Mouse (Mus musculus) forebrain, embryonic 16.5 days (tissue): ENCODE data around the gene Zkscan16. TPM values are rescaled to one million over a fixed set of nuclear protein-coding genes. Genes with fewer than 3 reads are reported as not detected.

Experiments used
- ATAC-seq: fragments of 200-750 bp; cut with Nextera tagmentation; 2 replicates; pipeline ENCODE4 v1.8.0; 2017; ENCODE audit warnings: mild to moderate bottlenecking, moderate library complexity
- H3K27ac ChIP-seq: fragments of 300-500 bp; sonication (generic); 2 replicates; pipeline ENCODE4 v1.5.1; 2014; ENCODE audit warnings: low read length, control low read depth
- H3K27me3 ChIP-seq: fragments of 300-500 bp; sonication (generic); replicated peaks from 2 replicates; pipeline ENCODE4 v1.6.1; 2014; ENCODE audit warnings: low read length; ENCODE audit not compliant: control insufficient read depth, insufficient read depth
- H3K36me3 ChIP-seq: fragments of 300-500 bp; sonication (generic); 2 replicates; pipeline ENCODE4 v1.6.1; 2014; ENCODE audit not compliant: control insufficient read depth, insufficient read depth
- H3K4me1 ChIP-seq: fragments of 300-500 bp; sonication (generic); replicated peaks from 2 replicates; pipeline ENCODE4 v1.6.1; 2014; ENCODE audit warnings: low read length; ENCODE audit not compliant: control insufficient read depth, insufficient read depth
- H3K4me2 ChIP-seq: fragments of 300-500 bp; sonication (generic); 2 replicates; pipeline ENCODE4 v1.6.1; 2014; ENCODE audit warnings: mild to moderate bottlenecking, low read length, control low read depth
- H3K4me3 ChIP-seq: fragments of 300-500 bp; sonication (generic); replicated peaks from 2 replicates; pipeline ENCODE4 v1.5.1; 2014; ENCODE audit warnings: mild to moderate bottlenecking, low read length, control low read depth
- H3K9ac ChIP-seq: fragments of 300-500 bp; sonication (generic); replicated peaks from 2 replicates; pipeline ENCODE4 v1.6.1; 2014; ENCODE audit warnings: low read depth, low read length, control low read depth
- H3K9me3 ChIP-seq: fragments of 300-500 bp; sonication (generic); 2 replicates; pipeline ENCODE4 v1.6.1; 2016; ENCODE audit warnings: low read length; ENCODE audit not compliant: control insufficient read depth
- WGBS: fragments of 180-500 bp; shearing (Covaris S2); extraction: QIAGEN DNeasy Blood & Tissue Kit; methylation state at CpG from one replicate; pipeline ENCODE4 v1.1.7; 2014; 5-methylcytosine and 5-hydroxymethylcytosine counted together
- polyA plus RNA-seq: library from polyadenylated mRNA; unstranded; fragments of >200 nt; fragmentation: Nextera tagmentation; extraction: Ambion mirVana; gene quantifications from 2 replicates; pipeline ENCODE4 v1.2.1, GENCODE M21; 2015

Gene Zkscan16
- polyA plus RNA-seq, 1 experiment from 2014 or later, result 1.7 TPM

- Histone ChIP-seq H3K27ac (peak within 1 kb of the TSS; percentile 97), H3K4me3 (peak within 1 kb of the TSS; percentile 86), H3K4me1 (peaks cover 11% of the 10 kb centered on the region), H3K9ac (peak within 1 kb of the TSS; percentile 97), H3K27me3 (no peaks in the 10 kb centered on the region), H3K36me3 (no peaks in the 10 kb centered on the region), H3K9me3 (no peaks in the 10 kb centered on the region), H3K4me2 (peak within 1 kb of the TSS; percentile 64)
- WGBS, result 3% methylated on average over 43 of the region's 43 CpGs
- peak; percentile 58 for ATAC-seq
These were observed 30.6 kb upstream of the Zkscan16 start, which contains the start of gene Ecpas for GRCm38 (mm10) chr4:58912629-58913335. Gene Ecpas (minus strand): TSS chr4:58912749.

DNA sequence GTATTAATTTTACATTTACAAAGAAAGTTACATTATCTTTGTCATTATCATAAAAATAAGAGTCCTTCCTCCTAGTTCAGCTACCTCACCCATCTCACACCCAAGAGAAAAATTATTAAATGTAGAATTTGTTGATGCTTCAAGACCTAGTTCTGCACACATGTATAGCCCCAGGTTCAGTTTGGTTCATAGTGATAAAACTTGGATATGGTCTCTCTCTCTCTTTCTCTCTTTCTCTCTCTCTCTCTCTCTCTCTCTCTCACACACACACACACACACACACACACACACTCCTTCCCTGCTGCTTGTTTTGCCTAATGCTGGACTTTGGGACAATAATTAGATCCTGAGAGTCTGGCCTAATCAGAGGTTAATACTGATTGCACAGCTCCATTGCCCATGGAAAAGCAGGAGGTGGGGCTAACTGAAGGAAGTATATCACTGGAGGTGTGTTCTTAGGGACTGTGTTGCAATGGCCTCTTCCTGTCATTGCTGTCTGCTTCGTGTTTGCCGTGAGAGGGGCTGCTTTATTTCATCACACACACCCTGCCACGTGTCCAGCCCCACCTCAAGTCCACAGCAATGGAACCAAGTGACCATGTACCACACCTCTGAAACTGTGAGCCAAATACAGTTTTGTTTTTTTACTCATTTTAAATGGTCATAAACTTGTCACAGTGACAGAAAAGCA lies 29.9 kb upstream of the Zkscan16 start:
- H3K27me3 ChIP-seq, result no peaks in the 10 kb centered on the region
- H3K36me3 ChIP-seq, result no peaks in the 10 kb centered on the region
- no peak overlapping the region for H3K9ac ChIP-seq
- no peak for ATAC-seq
- no peaks in the 10 kb centered on the region for H3K9me3 ChIP-seq
- WGBS, result 43% methylated on average over 3 of the region's 3 CpGs
- H3K4me1 ChIP-seq, result peaks cover 11% of the 10 kb centered on the region
- no peak overlapping the region for H3K27ac ChIP-seq
- H3K4me2 ChIP-seq, result peak overlapping the region; percentile 64
- no peak overlapping the region; the same call in 1 of the 2 replicates for H3K4me3 ChIP-seq

GRCm38 (mm10) chr4:58915081-58915826 lies 28.2 kb upstream of the Zkscan16 start:
- 79% methylated on average over 8 of the region's 8 CpGs for whole genome bisulfite sequencing
- Histone ChIP-seq H3K9me3 (no peaks in the 10 kb centered on the region), H3K4me3 (no peak overlapping the region), H3K4me1 (peaks cover 10% of the 10 kb centered on the region), H3K4me2 (no peak overlapping the region), H3K27me3 (no peaks in the 10 kb centered on the region), H3K36me3 (no peaks in the 10 kb centered on the region), H3K27ac (no peak overlapping the region), H3K9ac (no peak overlapping the region)
- no peak for ATAC-seq

- Histone ChIP-seq H3K9me3 (peaks cover 6% of the 10 kb centered on the region), H3K36me3 (no peaks in the 10 kb centered on the region), H3K9ac (no peak overlapping the region), H3K4me1 (no peaks in the 10 kb centered on the region), H3K27ac (no peak overlapping the region), H3K4me3 (no peak overlapping the region), H3K4me2 (no peak overlapping the region), H3K27me3 (no peaks in the 10 kb centered on the region)
- 72% methylated on average over 2 of the region's 2 CpGs for WGBS
- ATAC-seq, result no peak
These were observed 19.5 kb upstream of the Zkscan16 start for GRCm38 (mm10) chr4:58923933-58924332.

DNA sequence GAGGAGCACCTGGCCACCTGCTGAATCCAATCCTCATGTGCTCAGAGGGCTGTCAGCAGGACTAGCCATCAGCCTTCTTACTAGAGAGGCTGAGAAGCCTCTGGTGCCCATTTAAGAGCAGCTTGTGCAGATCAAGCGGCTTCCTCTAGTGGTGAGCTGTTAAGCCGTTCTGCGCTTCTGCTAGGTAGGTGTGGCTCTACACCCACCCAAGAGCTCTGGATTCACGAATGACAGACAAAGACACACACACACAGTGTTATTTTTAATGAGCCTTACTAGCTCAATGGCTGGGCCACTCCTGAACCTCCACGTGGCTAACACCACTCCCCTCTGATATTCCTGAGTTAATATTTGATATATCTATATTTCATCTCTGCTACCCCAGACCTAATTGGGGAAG lies 17.8 kb upstream of the Zkscan16 start:
- Histone ChIP-seq H3K27ac (no peak overlapping the region), H3K9me3 (peaks cover 6% of the 10 kb centered on the region), H3K36me3 (no peaks in the 10 kb centered on the region), H3K4me2 (no peak overlapping the region), H3K9ac (no peak overlapping the region), H3K4me1 (no peaks in the 10 kb centered on the region), H3K4me3 (no peak overlapping the region), H3K27me3 (no peaks in the 10 kb centered on the region)
- ATAC-seq, result no peak
- WGBS, result 45% methylated on average over 5 of the region's 5 CpGs

GRCm38 (mm10) chr4:58926120-58926519 lies 17.3 kb upstream of the Zkscan16 start:
- H3K9me3 ChIP-seq, result peaks cover 6% of the 10 kb centered on the region
- no peak overlapping the region for H3K4me3 ChIP-seq
- WGBS, result 49% methylated on average over 2 of the region's 2 CpGs
- no peak overlapping the region for H3K27ac ChIP-seq
- no peaks in the 10 kb centered on the region for H3K4me1 ChIP-seq
- no peaks in the 10 kb centered on the region for H3K27me3 ChIP-seq
- no peak overlapping the region for H3K4me2 ChIP-seq
- no peak for ATAC-seq
- H3K9ac ChIP-seq, result no peak overlapping the region
- no peaks in the 10 kb centered on the region for H3K36me3 ChIP-seq

DNA sequence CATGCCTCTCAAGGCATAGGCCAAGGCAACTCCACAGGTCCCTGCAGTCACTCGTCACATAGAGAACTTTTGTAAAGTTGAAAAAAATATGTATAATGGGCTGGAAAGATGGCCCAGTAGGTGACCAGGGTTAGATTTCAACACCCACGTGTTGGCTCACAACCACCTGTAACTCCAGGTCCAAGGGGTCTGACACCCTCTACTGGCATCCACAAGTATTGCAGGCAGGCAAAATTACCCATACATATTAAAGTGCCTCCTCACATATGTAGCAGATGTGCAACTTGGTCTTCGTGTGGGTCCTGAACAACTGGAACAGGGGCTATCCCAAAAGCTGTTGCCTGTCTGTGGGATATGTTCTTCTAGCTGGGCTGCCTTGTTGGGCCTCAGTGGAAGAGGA lies 15.8 kb upstream of the Zkscan16 start:
- no peak for ATAC-seq

GRCm38 (mm10) chr4:58932541-58932940 lies 10.9 kb upstream of the Zkscan16 start:
- no peaks in the 10 kb centered on the region for H3K36me3 ChIP-seq
- no peaks in the 10 kb centered on the region for H3K9me3 ChIP-seq
- WGBS, result 90% methylated on average over 6 of the region's 6 CpGs
- ATAC-seq, result no peak
- no peak overlapping the region for H3K27ac ChIP-seq
- H3K4me1 ChIP-seq, result peaks cover 4% of the 10 kb centered on the region; the same call in 1 of the 2 replicates
- H3K4me3 ChIP-seq, result no peak overlapping the region
- no peaks in the 10 kb centered on the region for H3K27me3 ChIP-seq
- H3K4me2 ChIP-seq, result no peak overlapping the region
- H3K9ac ChIP-seq, result no peak overlapping the region

More for the DNA sequence above, 15.8 kb upstream of the Zkscan16 start:
- no peak overlapping the region for H3K4me2 ChIP-seq
- H3K9ac ChIP-seq, result no peak overlapping the region
- H3K4me3 ChIP-seq, result no peak overlapping the region
- 63% methylated on average over 3 of the region's 3 CpGs for WGBS
- no peak overlapping the region for H3K27ac ChIP-seq
- no peaks in the 10 kb centered on the region for H3K36me3 ChIP-seq
- H3K27me3 ChIP-seq, result no peaks in the 10 kb centered on the region
- H3K4me1 ChIP-seq, result no peaks in the 10 kb centered on the region
- H3K9me3 ChIP-seq, result peaks cover 6% of the 10 kb centered on the region

DNA sequence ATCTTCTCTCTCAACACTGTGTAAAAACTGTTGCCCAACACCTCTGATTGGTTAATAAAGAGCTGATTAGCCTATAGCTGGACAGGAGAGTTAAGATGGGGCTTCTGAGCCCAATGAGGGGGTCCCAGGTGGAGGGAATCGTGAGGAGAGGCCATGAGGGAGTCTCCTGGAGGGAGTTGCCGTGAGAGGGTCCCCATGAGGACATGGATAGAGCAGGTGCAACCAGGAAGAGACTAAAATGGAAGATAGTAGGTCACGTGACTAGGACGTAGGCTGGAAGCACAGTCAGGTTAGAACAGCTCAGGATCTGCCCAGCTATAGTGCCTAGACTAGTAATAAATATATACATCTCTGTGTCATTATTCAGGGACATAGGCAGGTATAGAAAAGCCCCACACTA lies 9.1 kb upstream of the Zkscan16 start:
- H3K4me1 ChIP-seq, result peaks cover 4% of the 10 kb centered on the region; the same call in 1 of the 2 replicates
- H3K36me3 ChIP-seq, result no peaks in the 10 kb centered on the region
- no peaks in the 10 kb centered on the region for H3K27me3 ChIP-seq
- H3K9me3 ChIP-seq, result no peaks in the 10 kb centered on the region
- H3K4me3 ChIP-seq, result no peak overlapping the region
- 88% methylated on average over 4 of the region's 4 CpGs for WGBS
- no peak overlapping the region for H3K4me2 ChIP-seq
- H3K27ac ChIP-seq, result no peak overlapping the region
- H3K9ac ChIP-seq, result no peak overlapping the region
- ATAC-seq, result 0 out of 2 replicates have a peak, but pooled peaks have one; percentile 14
